Mouse (Mus musculus): ENCODE measurements around the gene Gm15155. TPM values are rescaled to one million over a fixed set of nuclear protein-coding genes. Genes with fewer than 3 reads are reported as not detected.
"Not testable (repeated sequence)": the region's sequence is repeated elsewhere in the genome, so short reads cannot be mapped to it uniquely, and the experiment has no call there.

The Gm15155 gene
- polyA plus RNA-seq, 1 experiment from 2014 or later: not detected

GRCm38 (mm10) chrX:155624895-155625294 lies 354 bp downstream of the Gm15155 start:
- no peak for TF ChIP-seq CTCF (IDR thresholded peaks at IDR 0.05)
- ATAC-seq (no peak), DNase-seq (ENCODE audit: low read depth, low spot score) (no peak)
- in situ Hi-C loops (cut with MboI; ENCODE audit: low pct_unique_long_range_greater_than_20kb): loop anchor here (25.0 kb wide), 2 partner anchors 1687 to 1837 kb away; no protein-coding TSS in a partner anchor
- ChIA-PET POLR2A (no interaction called here), CTCF (no interaction called here)
- H3K27me3 ChIP-seq: peaks cover 18% of the 10 kb centered on the region

DNA sequence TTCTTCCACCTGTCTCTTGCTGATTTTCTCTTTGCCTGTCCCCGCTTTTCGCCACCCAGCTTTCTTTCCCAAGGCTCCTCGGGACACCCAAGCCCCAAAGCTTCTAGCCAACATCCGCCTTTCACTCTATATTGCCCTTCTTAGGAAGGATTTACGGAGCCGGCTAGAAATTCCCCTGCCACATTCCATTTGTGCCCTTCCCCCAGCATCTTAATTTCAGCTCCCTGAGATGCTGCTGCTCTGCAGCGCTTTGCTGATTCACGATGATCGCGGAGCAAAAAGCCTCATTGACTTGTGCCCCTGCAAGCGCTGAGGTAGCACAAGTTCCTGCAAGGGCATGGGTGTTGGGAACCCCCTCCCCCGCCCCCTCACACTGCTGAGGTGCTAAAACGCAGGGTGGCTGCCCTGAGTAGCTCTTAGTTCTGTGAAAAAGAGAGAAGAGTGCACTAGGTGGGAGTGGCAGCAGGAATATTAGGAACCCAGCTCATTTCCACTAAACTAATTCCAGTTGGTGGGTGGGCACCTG lies 1.2 kb downstream of the Gm15155 start:
- DNase-seq (ENCODE audit: low read depth, low spot score): no peak
- ChIA-PET POLR2A (no interaction called here), CTCF (no interaction called here)
- peaks cover 18% of the 10 kb centered on the region for H3K27me3 ChIP-seq
- TF ChIP-seq CTCF (IDR thresholded peaks at IDR 0.05): no peak
- in situ Hi-C loops (cut with MboI; ENCODE audit: low pct_unique_long_range_greater_than_20kb): loop anchor here (25.0 kb wide), 2 partner anchors 1687 to 1837 kb away; no protein-coding TSS in a partner anchor
- ATAC-seq: no peak

GRCm38 (mm10) chrX:155643975-155644374 lies 19.4 kb downstream of the Gm15155 start:
- POLR2A ChIA-PET: no interaction called here
- CTCF ChIA-PET: interaction anchor here (0.8 to 1.5 kb wide), 3 partner anchors 11 to 1811 kb away, joined by 3 to 7 read pairs (median 3); no protein-coding TSS in a partner anchor
- peak; percentile 67 for TF ChIP-seq CTCF (IDR thresholded peaks at IDR 0.05)
- in situ Hi-C loops (cut with MboI; ENCODE audit: low pct_unique_long_range_greater_than_20kb): loop anchor here (25.0 kb wide), 2 partner anchors 1668 to 1818 kb away; no protein-coding TSS in a partner anchor
- ATAC-seq (no peak), DNase-seq (ENCODE audit: low read depth, low spot score) (no peak)
- H3K27me3 ChIP-seq: peaks cover 19% of the 10 kb centered on the region

DNA sequence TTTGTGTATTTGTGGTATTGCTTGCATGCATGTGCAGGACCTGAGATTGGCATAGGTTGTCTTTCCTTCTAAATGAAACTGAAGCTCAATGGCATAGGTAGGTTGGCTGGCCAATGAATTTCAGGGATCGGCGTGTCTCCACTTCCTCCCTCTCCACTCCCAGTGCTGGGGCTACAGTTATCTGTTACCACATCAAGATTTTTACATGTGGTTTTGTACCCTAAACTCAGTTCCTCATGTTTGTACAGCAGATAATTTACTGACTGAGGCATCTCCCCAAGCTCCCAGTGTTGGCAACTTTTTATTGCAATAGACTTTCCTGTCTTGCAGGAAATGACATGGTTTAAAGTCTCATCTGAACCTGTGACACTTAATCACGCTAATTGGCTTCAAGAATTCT lies 21.4 kb downstream of the Gm15155 start:
- no peak for ATAC-seq

GRCm38 (mm10) chrX:155657971-155658370 lies 33.4 kb downstream of the Gm15155 start:
- ChIA-PET CTCF (no interaction called here), POLR2A (no interaction called here)
- DNase-seq (ENCODE audit: low read depth, low spot score) (no peak), ATAC-seq (no peak)
- in situ Hi-C loops (cut with MboI; ENCODE audit: low pct_unique_long_range_greater_than_20kb): no loop called here
- H3K27me3 ChIP-seq: peaks cover 25% of the 10 kb centered on the region
- no peak for TF ChIP-seq CTCF (IDR thresholded peaks at IDR 0.05)

More for the DNA sequence above, 21.4 kb downstream of the Gm15155 start:
- ChIA-PET CTCF (no interaction called here), POLR2A (interaction anchor here (0.7 kb wide), 1 partner anchor 255 kb away, joined by 3 read pairs; no protein-coding TSS in a partner anchor)
- TF ChIP-seq CTCF (IDR thresholded peaks at IDR 0.05): no peak
- DNase-seq (ENCODE audit: low read depth, low spot score): no peak
- in situ Hi-C loops (cut with MboI; ENCODE audit: low pct_unique_long_range_greater_than_20kb): loop anchor here (25.0 kb wide), 2 partner anchors 1666 to 1816 kb away; no protein-coding TSS in a partner anchor
- H3K27me3 ChIP-seq: peaks cover 16% of the 10 kb centered on the region

- in situ Hi-C loops (cut with MboI; ENCODE audit: low pct_unique_long_range_greater_than_20kb); ATAC-seq; CTCF ChIA-PET; POLR2A ChIA-PET; DNase-seq (ENCODE audit: low read depth, low spot score); H3K27me3 ChIP-seq: not testable (repeated sequence)
Measured at GRCm38 (mm10) chrX:155690440-155690839, 65.9 kb downstream of the Gm15155 start.

GRCm38 (mm10) chrX:155724157-155724556 lies 99.6 kb downstream of the Gm15155 start:
- no peak for DNase-seq (ENCODE audit: low read depth, low spot score)

DNA sequence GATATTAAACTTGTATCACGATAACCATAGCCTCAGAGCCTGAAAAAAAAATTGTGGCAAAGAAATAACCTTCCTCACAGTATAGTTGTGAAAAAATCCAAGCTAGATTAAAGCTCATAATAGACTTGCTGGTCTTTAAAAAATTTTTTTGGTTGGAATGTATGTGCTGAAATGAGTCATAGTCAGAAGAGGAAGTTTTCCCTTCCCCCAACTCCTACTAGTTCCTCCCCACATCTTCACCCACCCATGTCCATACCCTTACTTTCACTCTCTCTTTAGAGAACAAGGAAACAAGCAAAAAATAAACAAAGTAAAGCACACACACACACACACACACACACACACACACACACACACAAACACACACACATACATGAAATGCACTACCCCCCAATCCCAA lies 103.8 kb downstream of the Gm15155 start:
- ChIA-PET POLR2A (no interaction called here), CTCF (no interaction called here)
- DNase-seq (ENCODE audit: low read depth, low spot score): no peak
- TF ChIP-seq CTCF (IDR thresholded peaks at IDR 0.05): no peak
- in situ Hi-C loops (cut with MboI; ENCODE audit: low pct_unique_long_range_greater_than_20kb): no loop called here
- H3K27me3 ChIP-seq: no peaks in the 10 kb centered on the region
- no peak for ATAC-seq

More at GRCm38 (mm10) chrX:155724157-155724556, 99.6 kb downstream of the Gm15155 start:
- in situ Hi-C loops (cut with MboI; ENCODE audit: low pct_unique_long_range_greater_than_20kb): no loop called here
- ATAC-seq: no peak
- peaks cover 9% of the 10 kb centered on the region for H3K27me3 ChIP-seq
- ChIA-PET POLR2A (no interaction called here), CTCF (no interaction called here)
- no peak for TF ChIP-seq CTCF (IDR thresholded peaks at IDR 0.05)

DNA sequence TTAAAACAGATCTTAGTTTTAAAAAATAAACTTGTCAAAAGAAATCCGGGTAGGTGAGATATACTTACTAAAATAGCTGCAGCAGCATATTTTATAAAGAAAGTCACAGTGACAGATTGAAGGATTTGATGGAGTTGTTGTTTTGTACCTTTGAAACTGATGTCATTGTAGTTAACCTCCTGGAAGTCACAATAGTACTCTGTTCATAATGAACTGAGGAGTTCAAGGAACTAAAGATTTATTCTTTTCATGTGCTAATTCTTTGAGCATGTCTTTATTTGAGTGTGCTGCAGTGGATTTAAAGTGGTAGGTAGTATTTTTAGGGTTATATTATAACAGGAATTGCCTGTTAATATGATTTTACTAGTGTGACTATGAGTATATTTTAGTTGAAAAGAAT lies 263.6 kb downstream of the Gm15155 start:
- DNase-seq (ENCODE audit: low read depth, low spot score) (no peak), ATAC-seq (no peak)
- peaks cover 17% of the 10 kb centered on the region for H3K27me3 ChIP-seq
- in situ Hi-C loops (cut with MboI; ENCODE audit: low pct_unique_long_range_greater_than_20kb): no loop called here
- CTCF ChIA-PET: no interaction called here
- POLR2A ChIA-PET: no interaction called here
- no peak for TF ChIP-seq CTCF (IDR thresholded peaks at IDR 0.05)

DNA sequence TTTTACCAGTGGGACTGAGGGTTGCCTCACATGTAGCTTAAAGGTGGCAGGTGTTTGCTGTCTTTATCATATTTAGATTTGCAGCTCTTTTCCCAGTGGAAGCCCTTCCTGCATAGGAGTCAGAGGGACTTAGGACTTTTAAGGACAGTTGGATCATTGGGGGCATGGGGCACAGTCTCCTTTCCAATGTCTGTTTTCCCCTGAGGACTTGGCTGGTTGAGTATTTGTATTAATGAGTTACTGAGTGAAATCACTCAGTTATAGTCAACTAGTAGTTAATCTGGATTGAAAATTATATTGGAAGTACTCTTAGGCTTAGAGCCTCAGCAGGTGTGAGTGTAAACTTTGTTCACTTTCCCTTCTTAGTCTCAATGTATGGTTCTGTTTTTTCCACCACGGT lies 275.5 kb downstream of the Gm15155 start:
- H3K27me3 ChIP-seq: peaks cover 7% of the 10 kb centered on the region
- no peak for TF ChIP-seq CTCF (IDR thresholded peaks at IDR 0.05)
- ATAC-seq (no peak), DNase-seq (ENCODE audit: low read depth, low spot score) (no peak)
- ChIA-PET CTCF (no interaction called here), POLR2A (no interaction called here)
- in situ Hi-C loops (cut with MboI; ENCODE audit: low pct_unique_long_range_greater_than_20kb): no loop called here

DNA sequence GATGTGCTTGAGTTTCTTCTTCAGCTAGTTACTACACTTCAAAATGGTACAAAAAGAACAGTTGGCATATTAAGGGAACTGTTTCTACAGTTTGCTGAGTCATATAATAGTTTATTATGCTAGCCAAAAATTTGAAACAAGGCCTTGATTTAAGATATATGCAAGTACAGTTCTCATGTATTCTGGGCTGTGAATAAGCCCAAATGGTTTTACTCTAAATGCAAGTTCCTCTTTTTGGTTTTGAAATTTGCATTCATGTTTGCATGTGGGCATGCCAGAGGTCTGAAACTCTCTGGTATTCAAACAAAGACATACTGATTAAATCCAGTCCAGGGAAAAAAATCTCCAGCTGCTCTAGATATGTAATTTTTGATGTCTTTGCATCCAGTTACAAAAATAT lies 277.2 kb downstream of the Gm15155 start:
- no peak for ATAC-seq
- ChIA-PET CTCF (no interaction called here), POLR2A (no interaction called here)
- no peak for TF ChIP-seq CTCF (IDR thresholded peaks at IDR 0.05)
- in situ Hi-C loops (cut with MboI; ENCODE audit: low pct_unique_long_range_greater_than_20kb): no loop called here
- peaks cover 7% of the 10 kb centered on the region for H3K27me3 ChIP-seq
- DNase-seq (ENCODE audit: low read depth, low spot score): no peak

- in situ Hi-C loops (cut with MboI; ENCODE audit: low pct_unique_long_range_greater_than_20kb): no loop called here
- ChIA-PET CTCF (no interaction called here), POLR2A (no interaction called here)
- H3K27me3 ChIP-seq: peaks cover 7% of the 10 kb centered on the region
- ATAC-seq (no peak), DNase-seq (ENCODE audit: low read depth, low spot score) (no peak)
- TF ChIP-seq CTCF (IDR thresholded peaks at IDR 0.05): no peak
Measured at GRCm38 (mm10) chrX:155903108-155903507, 278.6 kb downstream of the Gm15155 start.

All from Patski (cell line).